Mouse (Mus musculus): ENCODE measurements around the gene Rnf114. TPM values are rescaled to one million over a fixed set of nuclear protein-coding genes. Genes with fewer than 3 reads are reported as not detected.

The Rnf114 gene
- polyA plus RNA-seq, 1 experiment = 102 TPM

- Histone ChIP-seq H3K4me3 (ENCODE audit: insufficient read depth, low read length) (no peak overlapping the region), H3K27ac (ENCODE audit: insufficient read depth, low read length) (no peak overlapping the region), H3K4me1 (ENCODE audit: control insufficient read depth, insufficient read depth, low read length) (no peaks in the 10 kb centered on the region)
- no peak for TF ChIP-seq POLR2A (IDR thresholded peaks at IDR 0.05; ENCODE audit: extremely low read depth, insufficient read depth, low read length)
- TF ChIP-seq CTCF (IDR thresholded peaks at IDR 0.05; ENCODE audit: extremely low read depth, insufficient read depth, low read length) = no peak
Measured at GRCm38 (mm10) chr2:167552927-167553402, 60.5 kb downstream of the Rnf114 start.

GRCm38 (mm10) chr2:167555766-167556165 is 63.3 kb downstream of the Rnf114 start:
- no peak overlapping the region for H3K4me3 ChIP-seq (ENCODE audit: insufficient read depth, low read length)
- no peak for TF ChIP-seq CTCF (IDR thresholded peaks at IDR 0.05; ENCODE audit: extremely low read depth, insufficient read depth, low read length)
- TF ChIP-seq POLR2A (IDR thresholded peaks at IDR 0.05; ENCODE audit: extremely low read depth, insufficient read depth, low read length) = no peak
- H3K27ac ChIP-seq (ENCODE audit: insufficient read depth, low read length) = no peak overlapping the region
- no peaks in the 10 kb centered on the region for H3K4me1 ChIP-seq (ENCODE audit: control insufficient read depth, insufficient read depth, low read length)

GRCm38 (mm10) chr2:167559413-167559812 is 67.0 kb downstream of the Rnf114 start:
- Histone ChIP-seq H3K27ac (ENCODE audit: insufficient read depth, low read length) (no peak overlapping the region), H3K4me3 (ENCODE audit: insufficient read depth, low read length) (no peak overlapping the region), H3K4me1 (ENCODE audit: control insufficient read depth, insufficient read depth, low read length) (no peaks in the 10 kb centered on the region)
- TF ChIP-seq POLR2A (IDR thresholded peaks at IDR 0.05; ENCODE audit: extremely low read depth, insufficient read depth, low read length) (no peak), CTCF (IDR thresholded peaks at IDR 0.05; ENCODE audit: extremely low read depth, insufficient read depth, low read length) (no peak)

GRCm38 (mm10) chr2:167562101-167562500 is 69.7 kb downstream of the Rnf114 start:
- Histone ChIP-seq H3K4me1 (ENCODE audit: control insufficient read depth, insufficient read depth, low read length) (no peaks in the 10 kb centered on the region), H3K27ac (ENCODE audit: insufficient read depth, low read length) (no peak overlapping the region), H3K4me3 (ENCODE audit: insufficient read depth, low read length) (no peak overlapping the region)
- TF ChIP-seq CTCF (IDR thresholded peaks at IDR 0.05; ENCODE audit: extremely low read depth, insufficient read depth, low read length) = no peak
- TF ChIP-seq POLR2A (IDR thresholded peaks at IDR 0.05; ENCODE audit: extremely low read depth, insufficient read depth, low read length) = no peak

GRCm38 (mm10) chr2:167563035-167563434 is 70.6 kb downstream of the Rnf114 start:
- Histone ChIP-seq H3K27ac (ENCODE audit: insufficient read depth, low read length) (no peak overlapping the region), H3K4me1 (ENCODE audit: control insufficient read depth, insufficient read depth, low read length) (no peaks in the 10 kb centered on the region), H3K4me3 (ENCODE audit: insufficient read depth, low read length) (no peak overlapping the region)
- TF ChIP-seq CTCF (IDR thresholded peaks at IDR 0.05; ENCODE audit: extremely low read depth, insufficient read depth, low read length) = no peak
- TF ChIP-seq POLR2A (IDR thresholded peaks at IDR 0.05; ENCODE audit: extremely low read depth, insufficient read depth, low read length) = no peak

- no peaks in the 10 kb centered on the region for H3K4me1 ChIP-seq (ENCODE audit: control insufficient read depth, insufficient read depth, low read length)
- TF ChIP-seq CTCF (IDR thresholded peaks at IDR 0.05; ENCODE audit: extremely low read depth, insufficient read depth, low read length) = no peak
- TF ChIP-seq POLR2A (IDR thresholded peaks at IDR 0.05; ENCODE audit: extremely low read depth, insufficient read depth, low read length) = no peak
Measured at GRCm38 (mm10) chr2:167563703-167564102, 71.3 kb downstream of the Rnf114 start.

GRCm38 (mm10) chr2:167564551-167565311 is 72.3 kb downstream of the Rnf114 start:
- TF ChIP-seq POLR2A (IDR thresholded peaks at IDR 0.05; ENCODE audit: extremely low read depth, insufficient read depth, low read length) (no peak), CTCF (IDR thresholded peaks at IDR 0.05; ENCODE audit: extremely low read depth, insufficient read depth, low read length) (no peak)
- H3K4me1 ChIP-seq (ENCODE audit: control insufficient read depth, insufficient read depth, low read length) = no peaks in the 10 kb centered on the region
- no peak overlapping the region for H3K4me3 ChIP-seq (ENCODE audit: insufficient read depth, low read length)
- H3K27ac ChIP-seq (ENCODE audit: insufficient read depth, low read length) = no peak overlapping the region

More at GRCm38 (mm10) chr2:167563703-167564102, 71.3 kb downstream of the Rnf114 start:
- Histone ChIP-seq H3K4me3 (ENCODE audit: insufficient read depth, low read length) (no peak overlapping the region), H3K27ac (ENCODE audit: insufficient read depth, low read length) (no peak overlapping the region)

GRCm38 (mm10) chr2:167565312-167565656 is 72.8 kb downstream of the Rnf114 start:
- Histone ChIP-seq H3K4me1 (ENCODE audit: control insufficient read depth, insufficient read depth, low read length) (no peaks in the 10 kb centered on the region), H3K27ac (ENCODE audit: insufficient read depth, low read length) (no peak overlapping the region), H3K4me3 (ENCODE audit: insufficient read depth, low read length) (no peak overlapping the region)
- TF ChIP-seq POLR2A (IDR thresholded peaks at IDR 0.05; ENCODE audit: extremely low read depth, insufficient read depth, low read length) = no peak
- no peak for TF ChIP-seq CTCF (IDR thresholded peaks at IDR 0.05; ENCODE audit: extremely low read depth, insufficient read depth, low read length)

GRCm38 (mm10) chr2:167565682-167566081 is 73.2 kb downstream of the Rnf114 start:
- TF ChIP-seq CTCF (IDR thresholded peaks at IDR 0.05; ENCODE audit: extremely low read depth, insufficient read depth, low read length) (no peak), POLR2A (IDR thresholded peaks at IDR 0.05; ENCODE audit: extremely low read depth, insufficient read depth, low read length) (no peak)
- H3K4me1 ChIP-seq (ENCODE audit: control insufficient read depth, insufficient read depth, low read length) = no peaks in the 10 kb centered on the region
- no peak overlapping the region for H3K4me3 ChIP-seq (ENCODE audit: insufficient read depth, low read length)

More at GRCm38 (mm10) chr2:167565682-167566081, 73.2 kb downstream of the Rnf114 start:
- H3K27ac ChIP-seq (ENCODE audit: insufficient read depth, low read length) = no peak overlapping the region

Other genes starting within 250 kb of the Rnf114 start
- 35.3 and 39.2 TPM in 2 replicates for gene B4galt5, start 143.5 kb upstream of the Rnf114 start, polyA plus RNA-seq (2012; rRNA removed)
- gene Slc9a8, start 70.9 kb upstream of the Rnf114 start, polyA plus RNA-seq (2012; rRNA removed) = 37.9 and 42.1 TPM in 2 replicates
- gene Spata2, start 242 bp downstream of the Rnf114 start, polyA plus RNA-seq (2012; rRNA removed) = 62.9 and 63.2 TPM in 2 replicates
- 1.4 and 1.8 TPM in 2 replicates for gene Snai1, start 45.5 kb downstream of the Rnf114 start, polyA plus RNA-seq (2012; rRNA removed)
- 251 and 267 TPM in 2 replicates for gene Ube2v1, start 139.4 kb downstream of the Rnf114 start, polyA plus RNA-seq (2012; rRNA removed)
- 0.93 TPM in 1 of 2 replicates, not detected in the other for gene Gm20431, start 168.9 kb downstream of the Rnf114 start, polyA plus RNA-seq (2012; rRNA removed)
- 16.7 and 19.4 TPM in 2 replicates for gene Cebpb, start 196.3 kb downstream of the Rnf114 start, polyA plus RNA-seq (2012; rRNA removed)
- 88.8 and 89.0 TPM in 2 replicates for gene Tmem189, start 197.2 kb downstream of the Rnf114 start, polyA plus RNA-seq (2012; rRNA removed)

Data from cortical plate, adult 2 months (tissue).